Mouse (Mus musculus) myocyte (in vitro differentiated cells): ENCODE measurements around the gene Dennd5a. TPM values are rescaled to one million over a fixed set of nuclear protein-coding genes. Genes with fewer than 3 reads are reported as not detected.
A peak's percentile ranks its signal among the peaks of the same experiment; 100 is the strongest.

Source experiments
- H3K27me3 ChIP-seq: one replicate; pipeline ENCODE4 v1.6.1; 2011; ENCODE audit not compliant: control insufficient read depth, insufficient read depth, insufficient read length
- H3K36me3 ChIP-seq: one replicate; pipeline ENCODE4 v1.6.1; 2011; ENCODE audit not compliant: control insufficient read depth, insufficient read depth
- H3K4me2 ChIP-seq: one replicate; pipeline ENCODE4 v1.6.1; 2011; ENCODE audit warnings: low read depth, control low read depth
- H3K4me3 ChIP-seq: one replicate; pipeline ENCODE4 v1.5.1; 2011; ENCODE audit warnings: mild to moderate bottlenecking, control low read depth, moderate library complexity
- H3K79me2 ChIP-seq: one replicate; pipeline ENCODE4 v1.6.1; 2011; ENCODE audit not compliant: control insufficient read depth, insufficient read depth
- H3ac ChIP-seq: one replicate; pipeline ENCODE4 v1.6.1; 2011; ENCODE audit not compliant: control insufficient read depth, insufficient read length
- CEBPB ChIP-seq: IDR thresholded peaks from 2 replicates; pipeline ENCODE4 v1.6.1; 2011; ENCODE audit warnings: mild to moderate bottlenecking, moderate library complexity; ENCODE audit not compliant: poor library complexity, insufficient read depth, severe bottlenecking
- E2F4 ChIP-seq: IDR thresholded peaks from one replicate; pipeline ENCODE4 v1.6.1; 2011; ENCODE audit warnings: mild to moderate bottlenecking, control low read depth, moderate library complexity; ENCODE audit not compliant: insufficient read depth
- MAX ChIP-seq: IDR thresholded peaks from one replicate; pipeline ENCODE4 v1.6.1; 2011; ENCODE audit warnings: low read depth, mild to moderate bottlenecking, control low read depth
- MYOD1 ChIP-seq, 3 experiments: IDR thresholded peaks; one replicate each; pipeline ENCODE4 v1.6.1; 2011; ENCODE audit warnings: control low read depth in 2 of 3, low read depth in 2 of 3, mild to moderate bottlenecking in 2 of 3, moderate library complexity in 1 of 3; ENCODE audit not compliant: insufficient read length in 2 of 3, control insufficient read depth in 1 of 3
- MYOG ChIP-seq, 3 experiments: IDR thresholded peaks; one replicate each; pipeline ENCODE4 v1.6.1; 2011; ENCODE audit warnings: control low read depth in 2 of 3, low read depth in 2 of 3, mild to moderate bottlenecking in 2 of 3; ENCODE audit not compliant: insufficient read length in 2 of 3, control insufficient read depth in 1 of 3, insufficient read depth in 1 of 3
- POLR2A ChIP-seq: IDR thresholded peaks from one replicate; pipeline ENCODE4 v1.6.1; 2011; ENCODE audit warnings: low read depth, mild to moderate bottlenecking, control low read depth, moderate library complexity; ENCODE audit not compliant: insufficient read length
- POLR2AphosphoS2 ChIP-seq: IDR thresholded peaks from one replicate; pipeline ENCODE4 v1.6.1; 2011; ENCODE audit warnings: low read depth, control low read depth; ENCODE audit not compliant: insufficient read length
- REST ChIP-seq: IDR thresholded peaks from one replicate; pipeline ENCODE4 v1.6.1; 2011; ENCODE audit warnings: mild to moderate bottlenecking, control low read depth, moderate library complexity; ENCODE audit not compliant: insufficient read depth, insufficient read length
- SRF ChIP-seq: IDR thresholded peaks from one replicate; pipeline ENCODE4 v1.6.1; 2011; ENCODE audit warnings: low read depth; ENCODE audit not compliant: control insufficient read depth, insufficient read length
- TCF12 ChIP-seq: IDR thresholded peaks from one replicate; pipeline ENCODE4 v1.6.1; 2011; ENCODE audit warnings: mild to moderate bottlenecking, control low read depth; ENCODE audit not compliant: poor library complexity, insufficient read depth, severe bottlenecking
- TCF3 ChIP-seq: IDR thresholded peaks from one replicate; pipeline ENCODE4 v1.6.1; 2011; ENCODE audit warnings: low read depth, control low read depth; ENCODE audit not compliant: insufficient read length
- USF1 ChIP-seq: IDR thresholded peaks from one replicate; pipeline ENCODE4 v1.6.1; 2011; ENCODE audit warnings: low read depth, mild to moderate bottlenecking, control low read depth, moderate library complexity
- polyA plus RNA-seq: library from polyadenylated mRNA; unstranded; fragments of >200 nt; fragmentation: generic; extraction: Trizol; gene quantifications from one replicate; pipeline ENCODE4 v1.2.1, GENCODE M21; 2012; ENCODE audit warnings: missing spikeins

The Dennd5a gene
- 54.0 TPM for polyA plus RNA-seq

- peaks cover 48% of the 10 kb centered on the region for H3K79me2 ChIP-seq
- H3ac ChIP-seq, result peak within 1 kb of the TSS; percentile 95
- H3K36me3 ChIP-seq, result no peaks in the 10 kb centered on the region
- H3K4me2 ChIP-seq, result peak within 1 kb of the TSS; percentile 84
- H3K4me3 ChIP-seq, result peak within 1 kb of the TSS; percentile 72
- TF ChIP-seq SRF (no peak), POLR2AphosphoS2 (peak; percentile 87), POLR2A (peak; percentile 77), MYOG (IDR thresholded peaks at IDR 0.05; ENCODE audit: control insufficient read depth in 1 of 3, insufficient read depth in 1 of 3, insufficient read length in 2 of 3, low read depth in 2 of 3) (peak in 2 of 3 experiments; percentile 21 to 42), MYOD1 (IDR thresholded peaks at IDR 0.05; ENCODE audit: control insufficient read depth in 1 of 3, insufficient read length in 2 of 3, low read depth in 2 of 3) (peak in 1 of 3 experiments; percentile 49)
- no peaks in the 10 kb centered on the region for H3K27me3 ChIP-seq
Observed at GRCm38 (mm10) chr7:109959716-109960612, at the start of gene Dennd5a. Gene Dennd5a (minus strand): TSS chr7:109960470.

GRCm38 (mm10) chr7:110009084-110009483 is 48.8 kb upstream of the Dennd5a start:
- Histone ChIP-seq H3K4me3 (no peak overlapping the region), H3K36me3 (no peaks in the 10 kb centered on the region), H3K79me2 (no peaks in the 10 kb centered on the region), H3K4me2 (no peak overlapping the region), H3ac (no peak overlapping the region), H3K27me3 (no peaks in the 10 kb centered on the region)
- TF ChIP-seq MAX, result no peak
- TF ChIP-seq MYOG (IDR thresholded peaks at IDR 0.05; ENCODE audit: control insufficient read depth in 1 of 3, insufficient read depth in 1 of 3, insufficient read length in 2 of 3, low read depth in 2 of 3), result no peak
- TF ChIP-seq TCF12, result no peak
- no peak for TF ChIP-seq POLR2A
- no peak for TF ChIP-seq MYOD1 (IDR thresholded peaks at IDR 0.05; ENCODE audit: control insufficient read depth in 1 of 3, insufficient read length in 2 of 3, low read depth in 2 of 3)

DNA sequence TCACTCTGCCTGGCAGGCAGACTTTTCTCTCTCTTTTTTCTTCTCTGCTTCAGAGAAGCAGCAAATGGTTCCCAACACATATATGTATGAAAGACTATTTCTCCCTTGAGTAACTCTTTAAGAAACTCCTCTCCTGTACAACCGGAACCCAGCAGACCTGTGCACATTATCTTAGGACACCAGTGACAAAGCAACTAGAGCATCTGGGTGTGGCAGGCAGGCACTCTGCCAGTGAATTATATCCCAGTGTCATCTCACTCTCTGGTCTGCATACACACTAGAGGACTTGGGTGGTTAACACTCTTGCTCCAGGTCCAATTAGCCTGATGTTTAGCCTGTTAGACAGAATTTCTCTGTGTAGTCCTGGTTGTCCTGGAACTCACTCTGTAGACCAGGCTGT is 48.2 kb upstream of the Dennd5a start:
- no peaks in the 10 kb centered on the region for H3K36me3 ChIP-seq
- H3K79me2 ChIP-seq, result no peaks in the 10 kb centered on the region
- no peak overlapping the region for H3ac ChIP-seq
- H3K27me3 ChIP-seq, result no peaks in the 10 kb centered on the region
- no peak overlapping the region for H3K4me2 ChIP-seq
- H3K4me3 ChIP-seq, result no peak overlapping the region
- TF ChIP-seq TCF3 (no peak), SRF (no peak), TCF12 (no peak), MYOG (IDR thresholded peaks at IDR 0.05; ENCODE audit: control insufficient read depth in 1 of 3, insufficient read depth in 1 of 3, insufficient read length in 2 of 3, low read depth in 2 of 3) (no peak), MAX (no peak), E2F4 (no peak), USF1 (no peak), REST (no peak), POLR2AphosphoS2 (no peak), MYOD1 (IDR thresholded peaks at IDR 0.05; ENCODE audit: control insufficient read depth in 1 of 3, insufficient read length in 2 of 3, low read depth in 2 of 3) (no peak), CEBPB (no peak), POLR2A (no peak)

GRCm38 (mm10) chr7:110006471-110007195 is 46.4 kb upstream of the Dennd5a start:
- Histone ChIP-seq H3K36me3 (no peaks in the 10 kb centered on the region), H3ac (no peak overlapping the region), H3K4me3 (no peak overlapping the region), H3K79me2 (no peaks in the 10 kb centered on the region), H3K4me2 (no peak overlapping the region), H3K27me3 (no peaks in the 10 kb centered on the region)
- TF ChIP-seq E2F4 (no peak), MAX (no peak), MYOD1 (IDR thresholded peaks at IDR 0.05; ENCODE audit: control insufficient read depth in 1 of 3, insufficient read length in 2 of 3, low read depth in 2 of 3) (no peak), REST (no peak), POLR2AphosphoS2 (no peak), TCF12 (no peak), POLR2A (no peak), MYOG (IDR thresholded peaks at IDR 0.05; ENCODE audit: control insufficient read depth in 1 of 3, insufficient read depth in 1 of 3, insufficient read length in 2 of 3, low read depth in 2 of 3) (no peak), TCF3 (no peak)

- Histone ChIP-seq H3K4me3 (no peak overlapping the region), H3ac (no peak overlapping the region), H3K36me3 (no peaks in the 10 kb centered on the region), H3K79me2 (no peaks in the 10 kb centered on the region), H3K27me3 (no peaks in the 10 kb centered on the region), H3K4me2 (no peak overlapping the region)
- TF ChIP-seq TCF3, result no peak
- TF ChIP-seq E2F4, result no peak
- no peak for TF ChIP-seq TCF12
- TF ChIP-seq MYOD1 (IDR thresholded peaks at IDR 0.05; ENCODE audit: control insufficient read depth in 1 of 3, insufficient read length in 2 of 3, low read depth in 2 of 3), result no peak
- TF ChIP-seq SRF, result no peak
- no peak for TF ChIP-seq MYOG (IDR thresholded peaks at IDR 0.05; ENCODE audit: control insufficient read depth in 1 of 3, insufficient read depth in 1 of 3, insufficient read length in 2 of 3, low read depth in 2 of 3)
- TF ChIP-seq POLR2A, result no peak
- TF ChIP-seq CEBPB, result no peak
- no peak for TF ChIP-seq MAX
- no peak for TF ChIP-seq REST
- TF ChIP-seq USF1, result no peak
- no peak for TF ChIP-seq POLR2AphosphoS2
Observed at GRCm38 (mm10) chr7:110005976-110006375, 45.7 kb upstream of the Dennd5a start.
